Mouse (Mus musculus) forebrain, embryonic 11.5 days (tissue): ENCODE results near the gene Osgep. TPM values are rescaled to one million over a fixed set of nuclear protein-coding genes. Genes with fewer than 3 reads are reported as not detected.
"Not testable (repeated sequence)": the region's sequence is repeated elsewhere in the genome, so short reads cannot be mapped to it uniquely, and the experiment has no call there.

Experiments used
- ATAC-seq: fragments of 200-750 bp; cut with Nextera tagmentation; replicated peaks from 2 replicates; pipeline ENCODE4 v1.8.0; 2017; ENCODE audit warnings: moderate TSS enrichment; ENCODE audit not compliant: low FRiP score
- DNase-seq: peaks from one replicate; pipeline ENCODE4 v3.0.0-alpha.2; 2017; ENCODE audit warnings: low spot score
- H3K27ac ChIP-seq: fragments of 300-500 bp; sonication (generic); 2 replicates; pipeline ENCODE4 v1.5.1; 2014; ENCODE audit warnings: low read depth, low read length
- H3K27me3 ChIP-seq: fragments of 300-500 bp; sonication (generic); 2 replicates; pipeline ENCODE4 v1.6.1; 2014; ENCODE audit warnings: mild to moderate bottlenecking, low read length, mixed read lengths; ENCODE audit not compliant: control insufficient read depth, insufficient read depth
- H3K36me3 ChIP-seq: fragments of 300-500 bp; sonication (generic); 2 replicates; pipeline ENCODE4 v1.6.1; 2014; ENCODE audit warnings: mild to moderate bottlenecking, low read length, moderate library complexity, mixed read lengths; ENCODE audit not compliant: control insufficient read depth, insufficient read depth
- H3K4me1 ChIP-seq: fragments of 300-500 bp; sonication (generic); replicated peaks from 2 replicates; pipeline ENCODE4 v1.6.1; 2014; ENCODE audit warnings: low read length, mixed read lengths; ENCODE audit not compliant: control insufficient read depth, insufficient read depth
- H3K4me2 ChIP-seq: fragments of 300-500 bp; sonication (generic); 2 replicates; pipeline ENCODE4 v1.6.1; 2014; ENCODE audit warnings: low read depth, mild to moderate bottlenecking, low read length, moderate library complexity, mixed read lengths; ENCODE audit not compliant: severe bottlenecking
- H3K4me3 ChIP-seq: fragments of 300-500 bp; sonication (generic); 2 replicates; pipeline ENCODE4 v1.5.1; 2014; ENCODE audit warnings: low read depth, low read length
- H3K9ac ChIP-seq: fragments of 300-500 bp; sonication (generic); 2 replicates; pipeline ENCODE4 v1.6.1; 2014; ENCODE audit warnings: low read length
- H3K9me3 ChIP-seq: fragments of 300-500 bp; sonication (generic); 2 replicates; pipeline ENCODE4 v1.6.1; 2016; ENCODE audit warnings: low read length, mixed read lengths; ENCODE audit not compliant: control insufficient read depth
- WGBS: fragments of 180-500 bp; shearing (Covaris S2); extraction: QIAGEN DNeasy Blood & Tissue Kit; methylation state at CpG from one replicate; pipeline ENCODE4 v1.1.7; 2014; 5-methylcytosine and 5-hydroxymethylcytosine counted together
- polyA plus RNA-seq: library from polyadenylated mRNA; unstranded; fragments of >200 nt; fragmentation: Nextera tagmentation; extraction: Ambion mirVana; gene quantifications from 2 replicates; pipeline ENCODE4 v1.2.1, GENCODE M21; 2014

Osgep gene
- polyA plus RNA-seq, 1 experiment from 2014 or later: 158 TPM

GRCm38 (mm10) chr14:50868656-50869055 lies 56.0 kb downstream of the Osgep start:
- no peak for ATAC-seq
- no peak overlapping the region for H3K4me2 ChIP-seq
- no peaks in the 10 kb centered on the region for H3K27me3 ChIP-seq
- H3K9ac ChIP-seq: no peak overlapping the region
- WGBS: 91% methylated on average over 5 of the region's 5 CpGs
- H3K4me3 ChIP-seq: no peak overlapping the region
- H3K4me1 ChIP-seq: no peaks in the 10 kb centered on the region
- no peaks in the 10 kb centered on the region for H3K9me3 ChIP-seq
- H3K27ac ChIP-seq: no peak overlapping the region
- no peaks in the 10 kb centered on the region for H3K36me3 ChIP-seq
- no peak for DNase-seq

GRCm38 (mm10) chr14:50868211-50868610 lies 56.5 kb downstream of the Osgep start:
- Histone ChIP-seq H3K4me3 (no peak overlapping the region), H3K27ac (no peak overlapping the region), H3K9ac (no peak overlapping the region), H3K27me3 (no peaks in the 10 kb centered on the region), H3K4me2 (no peak overlapping the region), H3K4me1 (no peaks in the 10 kb centered on the region), H3K36me3 (no peaks in the 10 kb centered on the region), H3K9me3 (no peaks in the 10 kb centered on the region)
- no peak for DNase-seq
- ATAC-seq: no peak
- 73% methylated on average over 4 of the region's 4 CpGs for WGBS

- Histone ChIP-seq H3K36me3 (no peaks in the 10 kb centered on the region), H3K27me3 (no peaks in the 10 kb centered on the region), H3K4me3 (no peak overlapping the region), H3K27ac (no peak overlapping the region), H3K4me2 (no peak overlapping the region), H3K4me1 (no peaks in the 10 kb centered on the region), H3K9ac (no peak overlapping the region), H3K9me3 (no peaks in the 10 kb centered on the region)
- 96% methylated on average over 3 of the region's 3 CpGs for WGBS
- DNase-seq: no peak
- ATAC-seq: no peak
These were observed 57.7 kb downstream of the Osgep start for GRCm38 (mm10) chr14:50866966-50867365.

GRCm38 (mm10) chr14:50865005-50865404 lies 59.7 kb downstream of the Osgep start:
- H3K27me3 ChIP-seq, H3K4me1 ChIP-seq, H3K4me2 ChIP-seq, H3K27ac ChIP-seq, H3K4me3 ChIP-seq, DNase-seq, H3K9ac ChIP-seq, ATAC-seq, H3K36me3 ChIP-seq, H3K9me3 ChIP-seq: not testable (repeated sequence)

- H3K4me1 ChIP-seq: no peaks in the 10 kb centered on the region
- H3K27ac ChIP-seq: no peak overlapping the region
- no peak for ATAC-seq
- 94% methylated on average over 10 of the region's 10 CpGs for WGBS
- no peak overlapping the region for H3K4me2 ChIP-seq
- no peak overlapping the region for H3K4me3 ChIP-seq
- no peaks in the 10 kb centered on the region for H3K9me3 ChIP-seq
- H3K27me3 ChIP-seq: no peaks in the 10 kb centered on the region
- H3K9ac ChIP-seq: no peak overlapping the region
- no peaks in the 10 kb centered on the region; the same call in 1 of the 2 replicates for H3K36me3 ChIP-seq
- DNase-seq: no peak
These were observed 62.1 kb downstream of the Osgep start for GRCm38 (mm10) chr14:50862641-50863040.

Other genes starting within 250 kb of the Osgep start
- gene Olfr747, start 231.7 kb downstream of the Osgep start, polyA plus RNA-seq: not detected in 2 replicates
- not detected in 2 replicates for gene Olfr748, start 217.5 kb downstream of the Osgep start, polyA plus RNA-seq
- gene Olfr749, start 179.8 kb downstream of the Osgep start, polyA plus RNA-seq: not detected in 2 replicates
- 101 and 109 TPM in 2 replicates for gene Ttc5, start 139.4 kb downstream of the Osgep start, polyA plus RNA-seq
- not detected in 2 replicates for gene Ccnb1ip1, start 117.2 kb downstream of the Osgep start, polyA plus RNA-seq
- gene Parp2, start 117.1 kb downstream of the Osgep start, polyA plus RNA-seq: 73.9 and 87.7 TPM in 2 replicates
- gene Tep1, start 54.3 kb downstream of the Osgep start, polyA plus RNA-seq: 4.4 and 5.2 TPM in 2 replicates
- 0.16 and 0.21 TPM in 2 replicates for gene Klhl33, start 27.4 kb downstream of the Osgep start, polyA plus RNA-seq
- 399 and 410 TPM in 2 replicates for gene Apex1, start 75 bp upstream of the Osgep start, polyA plus RNA-seq
- 54.4 and 67.3 TPM in 2 replicates for gene Pip4p1, start 6.0 kb upstream of the Osgep start, polyA plus RNA-seq
- gene Pnp, start 6.2 kb upstream of the Osgep start, polyA plus RNA-seq: 64.9 and 69.6 TPM in 2 replicates
- not detected in 2 replicates for gene Gm49342, start 19.6 kb upstream of the Osgep start, polyA plus RNA-seq
- gene Pnp2, start 31.1 kb upstream of the Osgep start, polyA plus RNA-seq: 0.24 and 0.39 TPM in 2 replicates
- not detected in 2 replicates for gene Rnase10, start 82.9 kb upstream of the Osgep start, polyA plus RNA-seq
- not detected in 2 replicates for gene Rnase9, start 117.0 kb upstream of the Osgep start, polyA plus RNA-seq
- not detected in 2 replicates for gene Rnase11, start 125.3 kb upstream of the Osgep start, polyA plus RNA-seq
- gene Rnase12, start 132.8 kb upstream of the Osgep start, polyA plus RNA-seq: not detected in 2 replicates
- 0.04 TPM in 1 of 2 replicates, not detected in the other for gene Olfr750, start 149.5 kb upstream of the Osgep start, polyA plus RNA-seq
- gene Rnase4, start 166.2 kb upstream of the Osgep start, polyA plus RNA-seq: 10.8 and 11.4 TPM in 2 replicates
- 1.9 and 3.0 TPM in 2 replicates for gene Ang, start 166.3 kb upstream of the Osgep start, polyA plus RNA-seq
- gene Eddm3b, start 189.5 kb upstream of the Osgep start, polyA plus RNA-seq: 0.19 TPM in 1 of 2 replicates, not detected in the other
- gene Rnase6, start 199.0 kb upstream of the Osgep start, polyA plus RNA-seq: not detected in 2 replicates
- gene Rnase1, start 221.9 kb upstream of the Osgep start, polyA plus RNA-seq: not detected in 2 replicates
- not detected in 2 replicates for gene Rnase2b, start 237.4 kb upstream of the Osgep start, polyA plus RNA-seq